Mouse (Mus musculus) embryonic stem cell, embryonic (primary cell): Measurements from ENCODE around the gene 4921517D22Rik.
"Not testable (repeated sequence)": the region's sequence is repeated elsewhere in the genome, so short reads cannot be mapped to it uniquely, and the experiment has no call there.

Experiments used
- CTCF ChIA-PET, 4 experiments: fragments of 300-600 bp in 2 of 4; fragments of 350-600 bp in 2 of 4; sonication (Branson Sonifier 250); formaldehyde crosslinking; loops; one replicate each; lab custom pipeline; 2022; ENCODE audit warnings: inconsistent platforms in 2 of 4; lab: Charles Lee
- POLR2A ChIA-PET, 4 experiments: fragments of 300-600 bp in 2 of 4; fragments of 350-600 bp in 2 of 4; sonication (Branson Sonifier 250); formaldehyde crosslinking; loops; one replicate each; lab custom pipeline; 2022; ENCODE audit warnings: antibody characterized with exemption in 4 of 4, inconsistent platforms in 1 of 4; lab: Charles Lee

The 4921517D22Rik gene

GRCm38 (mm10) chr13:59694008-59694407, at the start of gene 4921517D22Rik:
TSS of gene 4921517D22Rik (minus strand) at chr13:59694108.
- ChIA-PET POLR2A (interaction anchor here in 2 of 4 experiments (0.6 to 1.6 kb wide), 2 partner anchors 11 to 14 kb away, joined by 4 to 6 read pairs; no protein-coding TSS in a partner anchor), CTCF (interaction anchor here in 1 of 4 experiments (0.8 kb wide), 1 partner anchor 14 kb away, joined by 3 read pairs; no protein-coding TSS in a partner anchor)

GRCm38 (mm10) chr13:59741697-59742096, 47.8 kb upstream of the 4921517D22Rik start:
- POLR2A ChIA-PET = interaction anchor here in 2 of 4 experiments (0.7 to 6.5 kb wide), 6 partner anchors 8 to 85 kb away, joined by 3 to 28 read pairs (median 3); partner anchors contain the start of gene Isca1 (in 1 of the 2)
- CTCF ChIA-PET = interaction anchor here in 3 of 4 experiments (0.6 to 1.3 kb wide), 6 partner anchors 11 to 239 kb away, joined by 3 to 5 read pairs (median 3); no protein-coding TSS in a partner anchor

- ChIA-PET POLR2A (interaction anchor here in 2 of 4 experiments (0.8 to 6.5 kb wide), 7 partner anchors 9 to 84 kb away, joined by 3 to 28 read pairs (median 3); partner anchors contain the start of genes Isca1 (in 1 of the 2) and Spata31d1a (in 1 of the 2)), CTCF (interaction anchor here in 3 of 4 experiments (0.6 to 1.3 kb wide), 8 partner anchors 10 to 239 kb away, joined by 3 to 5 read pairs (median 3); no protein-coding TSS in a partner anchor)
Observed at GRCm38 (mm10) chr13:59741096-59741495, 47.2 kb upstream of the 4921517D22Rik start.

GRCm38 (mm10) chr13:59739397-59739796, 45.5 kb upstream of the 4921517D22Rik start:
- ChIA-PET POLR2A (interaction anchor here in 2 of 4 experiments (1.1 to 1.5 kb wide), 3 partner anchors 9 to 13 kb away, joined by 3 to 4 read pairs (median 3); no protein-coding TSS in a partner anchor), CTCF (interaction anchor here in 2 of 4 experiments (0.6 to 0.9 kb wide), 2 partner anchors 10 to 29 kb away, joined by 3 read pairs; partner anchors contain the start of gene Spata31d1a (in 1 of the 2))

- POLR2A ChIA-PET = interaction anchor here in 1 of 4 experiments (1.4 kb wide), 1 partner anchor 8 kb away, joined by 3 read pairs; no protein-coding TSS in a partner anchor
Observed at GRCm38 (mm10) chr13:59738455-59738854, 44.5 kb upstream of the 4921517D22Rik start.

GRCm38 (mm10) chr13:59735190-59735589, 41.3 kb upstream of the 4921517D22Rik start:
- CTCF ChIA-PET = interaction anchor here in 2 of 4 experiments (0.6 to 1.9 kb wide), 8 partner anchors 9 to 71 kb away, joined by 3 to 9 read pairs (median 4); partner anchors contain the start of genes Spata31d1a (in 2 of the 2), 1700014D04Rik (in 1 of the 2) and Isca1 (in 1 of the 2)
- POLR2A ChIA-PET = interaction anchor here (0.6 to 2.6 kb wide), 16 partner anchors 9 to 615 kb away, joined by 3 to 17 read pairs (median 4); partner anchors contain the start of genes Isca1 (in 3 of the 4), 1700014D04Rik (in 1 of the 4) and Spata31d1a (in 1 of the 4)

More at GRCm38 (mm10) chr13:59738455-59738854, 44.5 kb upstream of the 4921517D22Rik start:
- CTCF ChIA-PET = interaction anchor here in 2 of 4 experiments (0.6 to 1.2 kb wide), 3 partner anchors 29 to 323 kb away, joined by 3 read pairs; partner anchors contain the start of gene Spata31d1a (in 1 of the 2)

GRCm38 (mm10) chr13:59734347-59734746, 40.4 kb upstream of the 4921517D22Rik start:
- CTCF ChIA-PET = interaction anchor here (0.6 to 1.9 kb wide), 7 partner anchors 12 to 637 kb away, joined by 3 to 6 read pairs (median 3); partner anchors contain the start of genes Spata31d1a (in 2 of the 4) and Isca1 (in 1 of the 4)
- POLR2A ChIA-PET = interaction anchor here (0.5 to 2.6 kb wide), 26 partner anchors 9 to 1245 kb away, joined by 3 to 17 read pairs (median 4); partner anchors contain the start of genes Isca1 (in 3 of the 4), Spata31d1a (in 2 of the 4), 1700014D04Rik (in 1 of the 4) and Golm1 (in 1 of the 4)

GRCm38 (mm10) chr13:59733936-59734335, 40.0 kb upstream of the 4921517D22Rik start:
- ChIA-PET POLR2A (interaction anchor here in 3 of 4 experiments (0.6 to 2.6 kb wide), 23 partner anchors 9 to 101 kb away, joined by 3 to 17 read pairs (median 4); partner anchors contain the start of genes Isca1 (in 3 of the 3), 1700014D04Rik (in 2 of the 3), Spata31d1a (in 2 of the 3) and Golm1 (in 1 of the 3)), CTCF (interaction anchor here in 3 of 4 experiments (0.6 to 1.9 kb wide), 5 partner anchors 12 to 638 kb away, joined by 3 to 6 read pairs (median 3); partner anchors contain the start of gene Spata31d1a (in 1 of the 3))

GRCm38 (mm10) chr13:59731652-59732051, 37.7 kb upstream of the 4921517D22Rik start, which contains the start of gene Spata31d1d:
TSS of gene Spata31d1d (minus strand) at chr13:59731752.
- ChIA-PET CTCF (interaction anchor here in 1 of 4 experiments (0.7 kb wide), 1 partner anchor 41 kb away, joined by 3 read pairs; no protein-coding TSS in a partner anchor), POLR2A (interaction anchor here in 2 of 4 experiments (0.8 to 1.7 kb wide), 6 partner anchors 15 to 81 kb away, joined by 3 to 5 read pairs (median 3); partner anchors contain the start of genes 1700014D04Rik (in 1 of the 2) and Isca1 (in 1 of the 2))

GRCm38 (mm10) chr13:59728378-59729093, 34.6 kb upstream of the 4921517D22Rik start:
- CTCF ChIA-PET = interaction anchor here (0.5 to 2.1 kb wide), 57 partner anchors 9 to 263 kb away, joined by 3 to 22 read pairs (median 4); partner anchors contain the start of genes Isca1 (in 4 of the 4), 1700014D04Rik (in 1 of the 4), Agtpbp1 (in 1 of the 4) and Golm1 (in 1 of the 4)
- POLR2A ChIA-PET = interaction anchor here (0.6 to 2.3 kb wide), 36 partner anchors 9 to 335 kb away, joined by 3 to 17 read pairs (median 4); partner anchors contain the start of genes Isca1 (in 2 of the 4), Spata31d1a (in 2 of the 4), Agtpbp1 (in 1 of the 4) and Golm1 (in 1 of the 4)

- CTCF ChIA-PET = interaction anchor here in 3 of 4 experiments (0.6 to 1.0 kb wide), 4 partner anchors 9 to 91 kb away, joined by 3 to 5 read pairs (median 3); partner anchors contain the start of gene Spata31d1a (in 1 of the 3)
- POLR2A ChIA-PET = interaction anchor here in 3 of 4 experiments (0.7 to 3.5 kb wide), 24 partner anchors 8 to 142 kb away, joined by 3 to 21 read pairs (median 3); partner anchors contain the start of genes Isca1 (in 2 of the 3), Agtpbp1 (in 1 of the 3), Naa35 (in 1 of the 3) and Spata31d1a (in 1 of the 3)
Observed at GRCm38 (mm10) chr13:59726139-59726867, 32.4 kb upstream of the 4921517D22Rik start.

- POLR2A ChIA-PET, CTCF ChIA-PET: not testable (repeated sequence)
Observed at GRCm38 (mm10) chr13:59722089-59722488, 28.2 kb upstream of the 4921517D22Rik start.

GRCm38 (mm10) chr13:59719475-59719874, 25.6 kb upstream of the 4921517D22Rik start:
- ChIA-PET POLR2A (interaction anchor here in 3 of 4 experiments (0.6 to 1.8 kb wide), 6 partner anchors 9 to 44 kb away, joined by 4 to 5 read pairs (median 4); partner anchors contain the start of genes Golm1 (in 1 of the 3) and Spata31d1a (in 1 of the 3)), CTCF (interaction anchor here (0.6 to 2.1 kb wide), 8 partner anchors 9 to 1492 kb away, joined by 3 to 8 read pairs (median 4); partner anchors contain the start of gene Spata31d1a (in 1 of the 4))

GRCm38 (mm10) chr13:59718857-59719440, 25.0 kb upstream of the 4921517D22Rik start:
- POLR2A ChIA-PET = interaction anchor here in 3 of 4 experiments (0.6 to 1.8 kb wide), 5 partner anchors 9 to 20 kb away, joined by 4 read pairs; partner anchors contain the start of gene Spata31d1a (in 1 of the 3)

GRCm38 (mm10) chr13:59713710-59714109, 19.8 kb upstream of the 4921517D22Rik start:
- ChIA-PET CTCF (interaction anchor here in 3 of 4 experiments (0.5 to 3.0 kb wide), 3 partner anchors 14 to 133 kb away, joined by 4 to 12 read pairs (median 6); no protein-coding TSS in a partner anchor), POLR2A (interaction anchor here in 2 of 4 experiments (0.7 to 2.6 kb wide), 15 partner anchors 11 to 211 kb away, joined by 3 to 8 read pairs (median 5); partner anchors contain the start of gene Isca1 (in 1 of the 2))

More at GRCm38 (mm10) chr13:59718857-59719440, 25.0 kb upstream of the 4921517D22Rik start:
- CTCF ChIA-PET = interaction anchor here in 3 of 4 experiments (0.6 to 2.1 kb wide), 6 partner anchors 9 to 1491 kb away, joined by 3 to 8 read pairs (median 4); partner anchors contain the start of gene Spata31d1a (in 1 of the 3)
